Mouse (Mus musculus): ENCODE results near the gene Jmjd8. TPM values are rescaled to one million over a fixed set of nuclear protein-coding genes. Genes with fewer than 3 reads are reported as not detected.

Jmjd8 gene
- polyA plus RNA-seq, 1 experiment = 65.8 TPM

- peaks cover 19% of the 10 kb centered on the region for H3K4me1 ChIP-seq (ENCODE audit: control insufficient read depth, insufficient read depth, low read length)
- no peak within 1 kb of the TSS for H3K4me3 ChIP-seq (replicated peaks; ENCODE audit: insufficient read depth, low read depth, low read length)
- no peak for TF ChIP-seq POLR2A (IDR thresholded peaks at IDR 0.05; ENCODE audit: borderline replicate concordance, insufficient read depth, low read length)
- no peak for TF ChIP-seq CTCF (IDR thresholded peaks at IDR 0.05; ENCODE audit: borderline replicate concordance, insufficient read depth, low read depth, low read length)
- H3K27ac ChIP-seq (ENCODE audit: insufficient read depth, low read length) = no peak within 1 kb of the TSS
- 93% methylated on average over 22 of the region's 22 CpGs for WGBS
- no peak for DNase-seq
- H3K27me3 ChIP-seq (ENCODE audit: control insufficient read depth, insufficient read depth, low read length) = no peaks in the 10 kb centered on the region
These were observed 12.6 kb downstream of the Jmjd8 start, which contains the start of gene Gm20683 for GRCm38 (mm10) chr17:25841117-25841880. Gene Gm20683, minus strand, starts transcription at chr17:25841763.

- WGBS = 45% methylated on average over 3 of the region's 3 CpGs
- TF ChIP-seq CTCF (IDR thresholded peaks at IDR 0.05; ENCODE audit: borderline replicate concordance, insufficient read depth, low read depth, low read length) (no peak), POLR2A (IDR thresholded peaks at IDR 0.05; ENCODE audit: borderline replicate concordance, insufficient read depth, low read length) (no peak)
- no peak for DNase-seq
These were observed 13.8 kb downstream of the Jmjd8 start for GRCm38 (mm10) chr17:25842509-25842908.

GRCm38 (mm10) chr17:25843122-25843521, 14.5 kb downstream of the Jmjd8 start:
- H3K4me3 ChIP-seq (replicated peaks; ENCODE audit: insufficient read depth, low read depth, low read length) = peak overlapping the region; percentile 78
- no peak overlapping the region for H3K27ac ChIP-seq (ENCODE audit: insufficient read depth, low read length)
- no peak for DNase-seq
- H3K4me1 ChIP-seq (ENCODE audit: control insufficient read depth, insufficient read depth, low read length) = peaks cover 12% of the 10 kb centered on the region
- 35% methylated on average over 4 of the region's 4 CpGs for WGBS
- no peaks in the 10 kb centered on the region for H3K27me3 ChIP-seq (ENCODE audit: control insufficient read depth, insufficient read depth, low read length)
- TF ChIP-seq CTCF (IDR thresholded peaks at IDR 0.05; ENCODE audit: borderline replicate concordance, insufficient read depth, low read depth, low read length) = no peak
- no peak for TF ChIP-seq POLR2A (IDR thresholded peaks at IDR 0.05; ENCODE audit: borderline replicate concordance, insufficient read depth, low read length)

More at GRCm38 (mm10) chr17:25842509-25842908, 13.8 kb downstream of the Jmjd8 start:
- Histone ChIP-seq H3K4me1 (ENCODE audit: control insufficient read depth, insufficient read depth, low read length) (peaks cover 14% of the 10 kb centered on the region), H3K27me3 (ENCODE audit: control insufficient read depth, insufficient read depth, low read length) (no peaks in the 10 kb centered on the region), H3K27ac (ENCODE audit: insufficient read depth, low read length) (no peak overlapping the region), H3K4me3 (replicated peaks; ENCODE audit: insufficient read depth, low read depth, low read length) (no peak overlapping the region)

- Histone ChIP-seq H3K4me1 (ENCODE audit: control insufficient read depth, insufficient read depth, low read length) (peaks cover 12% of the 10 kb centered on the region), H3K27me3 (ENCODE audit: control insufficient read depth, insufficient read depth, low read length) (no peaks in the 10 kb centered on the region), H3K4me3 (replicated peaks; ENCODE audit: insufficient read depth, low read depth, low read length) (peak overlapping the region; percentile 78), H3K27ac (ENCODE audit: insufficient read depth, low read length) (peak overlapping the region; percentile 59)
- DNase-seq = peak in 1 of 2 experiments; percentile 56
- WGBS = 2% methylated on average over 38 of the region's 38 CpGs
- TF ChIP-seq POLR2A (IDR thresholded peaks at IDR 0.05; ENCODE audit: borderline replicate concordance, insufficient read depth, low read length) (no peak), CTCF (IDR thresholded peaks at IDR 0.05; ENCODE audit: borderline replicate concordance, insufficient read depth, low read depth, low read length) (no peak)
These were observed 15.1 kb downstream of the Jmjd8 start for GRCm38 (mm10) chr17:25843636-25844395.

GRCm38 (mm10) chr17:25844396-25844901, 15.8 kb downstream of the Jmjd8 start, which contains the start of gene Rhot2:
Gene Rhot2, minus strand, starts transcription at chr17:25844851.
- TF ChIP-seq POLR2A (IDR thresholded peaks at IDR 0.05; ENCODE audit: borderline replicate concordance, insufficient read depth, low read length) = peak; percentile 77; the same call in 1 of the 2 replicates
- TF ChIP-seq CTCF (IDR thresholded peaks at IDR 0.05; ENCODE audit: borderline replicate concordance, insufficient read depth, low read depth, low read length) = peak; percentile 27; the same call in 1 of the 2 replicates
- peak within 1 kb of the TSS; percentile 59 for H3K27ac ChIP-seq (ENCODE audit: insufficient read depth, low read length)
- peak within 1 kb of the TSS; percentile 78 for H3K4me3 ChIP-seq (replicated peaks; ENCODE audit: insufficient read depth, low read depth, low read length)
- under 1% methylated on average over 21 of the region's 21 CpGs for WGBS
- DNase-seq = peak; percentile 94 to 96
- peaks cover 12% of the 10 kb centered on the region for H3K4me1 ChIP-seq (ENCODE audit: control insufficient read depth, insufficient read depth, low read length)
- no peaks in the 10 kb centered on the region for H3K27me3 ChIP-seq (ENCODE audit: control insufficient read depth, insufficient read depth, low read length)

GRCm38 (mm10) chr17:25860229-25860628, 31.6 kb downstream of the Jmjd8 start:
- H3K27me3 ChIP-seq (ENCODE audit: control insufficient read depth, insufficient read depth, low read length) = no peaks in the 10 kb centered on the region
- no peak overlapping the region for H3K4me3 ChIP-seq (replicated peaks; ENCODE audit: insufficient read depth, low read depth, low read length)
- 84% methylated on average over 6 of the region's 6 CpGs for WGBS
- no peak overlapping the region for H3K27ac ChIP-seq (ENCODE audit: insufficient read depth, low read length)
- peaks cover 7% of the 10 kb centered on the region for H3K4me1 ChIP-seq (ENCODE audit: control insufficient read depth, insufficient read depth, low read length)
- TF ChIP-seq POLR2A (IDR thresholded peaks at IDR 0.05; ENCODE audit: borderline replicate concordance, insufficient read depth, low read length) = no peak
- TF ChIP-seq CTCF (IDR thresholded peaks at IDR 0.05; ENCODE audit: borderline replicate concordance, insufficient read depth, low read depth, low read length) = no peak
- no peak for DNase-seq

GRCm38 (mm10) chr17:25860832-25861703, 32.4 kb downstream of the Jmjd8 start, which contains the start of gene Wdr90:
Gene Wdr90, minus strand, starts transcription at chr17:25861501.
- TF ChIP-seq POLR2A (IDR thresholded peaks at IDR 0.05; ENCODE audit: borderline replicate concordance, insufficient read depth, low read length) = peak; percentile 95
- no peak for TF ChIP-seq CTCF (IDR thresholded peaks at IDR 0.05; ENCODE audit: borderline replicate concordance, insufficient read depth, low read depth, low read length)
- H3K4me1 ChIP-seq (ENCODE audit: control insufficient read depth, insufficient read depth, low read length) = peaks cover 7% of the 10 kb centered on the region
- H3K4me3 ChIP-seq (replicated peaks; ENCODE audit: insufficient read depth, low read depth, low read length) = peak within 1 kb of the TSS; percentile 91
- H3K27ac ChIP-seq (ENCODE audit: insufficient read depth, low read length) = peak within 1 kb of the TSS; percentile 98
- WGBS = 2% methylated on average over 65 of the region's 65 CpGs
- DNase-seq = peak; percentile 93 to 94
- no peaks in the 10 kb centered on the region for H3K27me3 ChIP-seq (ENCODE audit: control insufficient read depth, insufficient read depth, low read length)

All from cerebellum, adult 2 months (tissue).